Mouse (Mus musculus) myocyte (in vitro differentiated cells): ENCODE results near the gene Slc35f1. TPM values are rescaled to one million over a fixed set of nuclear protein-coding genes. Genes with fewer than 3 reads are reported as not detected.

ENCODE experiments used
- H3K27me3 ChIP-seq: one replicate; pipeline ENCODE4 v1.6.1; 2011; ENCODE audit not compliant: control insufficient read depth, insufficient read depth, insufficient read length
- H3K36me3 ChIP-seq: one replicate; pipeline ENCODE4 v1.6.1; 2011; ENCODE audit not compliant: control insufficient read depth, insufficient read depth
- H3K4me2 ChIP-seq: one replicate; pipeline ENCODE4 v1.6.1; 2011; ENCODE audit warnings: low read depth, control low read depth
- H3K4me3 ChIP-seq: one replicate; pipeline ENCODE4 v1.5.1; 2011; ENCODE audit warnings: mild to moderate bottlenecking, control low read depth, moderate library complexity
- H3K79me2 ChIP-seq: one replicate; pipeline ENCODE4 v1.6.1; 2011; ENCODE audit not compliant: control insufficient read depth, insufficient read depth
- H3ac ChIP-seq: one replicate; pipeline ENCODE4 v1.6.1; 2011; ENCODE audit not compliant: control insufficient read depth, insufficient read length
- CEBPB ChIP-seq: IDR thresholded peaks from 2 replicates; pipeline ENCODE4 v1.6.1; 2011; ENCODE audit warnings: mild to moderate bottlenecking, moderate library complexity; ENCODE audit not compliant: poor library complexity, insufficient read depth, severe bottlenecking
- E2F4 ChIP-seq: IDR thresholded peaks from one replicate; pipeline ENCODE4 v1.6.1; 2011; ENCODE audit warnings: mild to moderate bottlenecking, control low read depth, moderate library complexity; ENCODE audit not compliant: insufficient read depth
- MAX ChIP-seq: IDR thresholded peaks from one replicate; pipeline ENCODE4 v1.6.1; 2011; ENCODE audit warnings: low read depth, mild to moderate bottlenecking, control low read depth
- MYOD1 ChIP-seq, 3 experiments: IDR thresholded peaks; one replicate each; pipeline ENCODE4 v1.6.1; 2011; ENCODE audit warnings: control low read depth in 2 of 3, low read depth in 2 of 3, mild to moderate bottlenecking in 2 of 3, moderate library complexity in 1 of 3; ENCODE audit not compliant: insufficient read length in 2 of 3, control insufficient read depth in 1 of 3
- MYOG ChIP-seq, 3 experiments: IDR thresholded peaks; one replicate each; pipeline ENCODE4 v1.6.1; 2011; ENCODE audit warnings: control low read depth in 2 of 3, low read depth in 2 of 3, mild to moderate bottlenecking in 2 of 3; ENCODE audit not compliant: insufficient read length in 2 of 3, control insufficient read depth in 1 of 3, insufficient read depth in 1 of 3
- POLR2A ChIP-seq: IDR thresholded peaks from one replicate; pipeline ENCODE4 v1.6.1; 2011; ENCODE audit warnings: low read depth, mild to moderate bottlenecking, control low read depth, moderate library complexity; ENCODE audit not compliant: insufficient read length
- POLR2AphosphoS2 ChIP-seq: IDR thresholded peaks from one replicate; pipeline ENCODE4 v1.6.1; 2011; ENCODE audit warnings: low read depth, control low read depth; ENCODE audit not compliant: insufficient read length
- REST ChIP-seq: IDR thresholded peaks from one replicate; pipeline ENCODE4 v1.6.1; 2011; ENCODE audit warnings: mild to moderate bottlenecking, control low read depth, moderate library complexity; ENCODE audit not compliant: insufficient read depth, insufficient read length
- SRF ChIP-seq: IDR thresholded peaks from one replicate; pipeline ENCODE4 v1.6.1; 2011; ENCODE audit warnings: low read depth; ENCODE audit not compliant: control insufficient read depth, insufficient read length
- TCF12 ChIP-seq: IDR thresholded peaks from one replicate; pipeline ENCODE4 v1.6.1; 2011; ENCODE audit warnings: mild to moderate bottlenecking, control low read depth; ENCODE audit not compliant: poor library complexity, insufficient read depth, severe bottlenecking
- TCF3 ChIP-seq: IDR thresholded peaks from one replicate; pipeline ENCODE4 v1.6.1; 2011; ENCODE audit warnings: low read depth, control low read depth; ENCODE audit not compliant: insufficient read length
- USF1 ChIP-seq: IDR thresholded peaks from one replicate; pipeline ENCODE4 v1.6.1; 2011; ENCODE audit warnings: low read depth, mild to moderate bottlenecking, control low read depth, moderate library complexity
- polyA plus RNA-seq: library from polyadenylated mRNA; unstranded; fragments of >200 nt; fragmentation: generic; extraction: Trizol; gene quantifications from one replicate; pipeline ENCODE4 v1.2.1, GENCODE M21; 2012; ENCODE audit warnings: missing spikeins

The Slc35f1 gene
- polyA plus RNA-seq, 1 experiment: not detected

GRCm38 (mm10) chr10:52979251-52979650 lies 288.9 kb downstream of the Slc35f1 start:
- H3K36me3 ChIP-seq: no peaks in the 10 kb centered on the region
- TF ChIP-seq POLR2AphosphoS2 (no peak), CEBPB (no peak), TCF12 (no peak), E2F4 (no peak), POLR2A (no peak), MYOG (IDR thresholded peaks at IDR 0.05; ENCODE audit: control insufficient read depth in 1 of 3, insufficient read depth in 1 of 3, insufficient read length in 2 of 3, low read depth in 2 of 3) (no peak), MYOD1 (IDR thresholded peaks at IDR 0.05; ENCODE audit: control insufficient read depth in 1 of 3, insufficient read length in 2 of 3, low read depth in 2 of 3) (no peak), USF1 (no peak), SRF (no peak), TCF3 (no peak), REST (no peak), MAX (no peak)
- no peaks in the 10 kb centered on the region for H3K27me3 ChIP-seq
- H3K79me2 ChIP-seq: no peaks in the 10 kb centered on the region
- no peak overlapping the region for H3K4me2 ChIP-seq
- no peak overlapping the region for H3K4me3 ChIP-seq
- no peak overlapping the region for H3ac ChIP-seq

- Histone ChIP-seq H3K4me2 (no peak overlapping the region), H3K27me3 (no peaks in the 10 kb centered on the region), H3K79me2 (no peaks in the 10 kb centered on the region), H3K4me3 (no peak overlapping the region), H3K36me3 (no peaks in the 10 kb centered on the region), H3ac (no peak overlapping the region)
- no peak for TF ChIP-seq TCF3
- TF ChIP-seq MYOG (IDR thresholded peaks at IDR 0.05; ENCODE audit: control insufficient read depth in 1 of 3, insufficient read depth in 1 of 3, insufficient read length in 2 of 3, low read depth in 2 of 3): no peak
- no peak for TF ChIP-seq TCF12
- no peak for TF ChIP-seq MAX
- no peak for TF ChIP-seq E2F4
- no peak for TF ChIP-seq CEBPB
- TF ChIP-seq POLR2AphosphoS2: no peak
- no peak for TF ChIP-seq REST
- no peak for TF ChIP-seq MYOD1 (IDR thresholded peaks at IDR 0.05; ENCODE audit: control insufficient read depth in 1 of 3, insufficient read length in 2 of 3, low read depth in 2 of 3)
- TF ChIP-seq SRF: no peak
- no peak for TF ChIP-seq POLR2A
- no peak for TF ChIP-seq USF1
These were observed 292.5 kb downstream of the Slc35f1 start for GRCm38 (mm10) chr10:52982836-52983235.

GRCm38 (mm10) chr10:52992246-52992645 lies 301.9 kb downstream of the Slc35f1 start:
- H3K36me3 ChIP-seq: no peaks in the 10 kb centered on the region
- H3K4me2 ChIP-seq: no peak overlapping the region
- H3K27me3 ChIP-seq: no peaks in the 10 kb centered on the region
- no peak for TF ChIP-seq POLR2AphosphoS2
- TF ChIP-seq REST: no peak
- no peak for TF ChIP-seq MYOG (IDR thresholded peaks at IDR 0.05; ENCODE audit: control insufficient read depth in 1 of 3, insufficient read depth in 1 of 3, insufficient read length in 2 of 3, low read depth in 2 of 3)
- no peak for TF ChIP-seq TCF3
- no peak for TF ChIP-seq POLR2A
- TF ChIP-seq MAX: no peak
- TF ChIP-seq CEBPB: no peak
- TF ChIP-seq SRF: no peak
- no peak for TF ChIP-seq MYOD1 (IDR thresholded peaks at IDR 0.05; ENCODE audit: control insufficient read depth in 1 of 3, insufficient read length in 2 of 3, low read depth in 2 of 3)
- no peak for TF ChIP-seq E2F4
- TF ChIP-seq TCF12: no peak
- TF ChIP-seq USF1: no peak
- H3ac ChIP-seq: no peak overlapping the region
- H3K79me2 ChIP-seq: no peaks in the 10 kb centered on the region
- no peak overlapping the region for H3K4me3 ChIP-seq

- Histone ChIP-seq H3K27me3 (no peaks in the 10 kb centered on the region), H3K4me3 (no peak overlapping the region), H3K36me3 (no peaks in the 10 kb centered on the region), H3ac (no peak overlapping the region), H3K4me2 (no peak overlapping the region), H3K79me2 (no peaks in the 10 kb centered on the region)
- no peak for TF ChIP-seq POLR2A
- no peak for TF ChIP-seq MYOD1 (IDR thresholded peaks at IDR 0.05; ENCODE audit: control insufficient read depth in 1 of 3, insufficient read length in 2 of 3, low read depth in 2 of 3)
- no peak for TF ChIP-seq CEBPB
- TF ChIP-seq REST: no peak
- no peak for TF ChIP-seq MAX
- TF ChIP-seq USF1: no peak
- no peak for TF ChIP-seq POLR2AphosphoS2
- no peak for TF ChIP-seq TCF12
- no peak for TF ChIP-seq TCF3
- no peak for TF ChIP-seq MYOG (IDR thresholded peaks at IDR 0.05; ENCODE audit: control insufficient read depth in 1 of 3, insufficient read depth in 1 of 3, insufficient read length in 2 of 3, low read depth in 2 of 3)
- no peak for TF ChIP-seq E2F4
- no peak for TF ChIP-seq SRF
These were observed 306.6 kb downstream of the Slc35f1 start for GRCm38 (mm10) chr10:52996886-52997285.

GRCm38 (mm10) chr10:53001136-53001535 lies 310.8 kb downstream of the Slc35f1 start:
- no peaks in the 10 kb centered on the region for H3K27me3 ChIP-seq
- no peak overlapping the region for H3K4me2 ChIP-seq
- no peaks in the 10 kb centered on the region for H3K36me3 ChIP-seq
- no peak overlapping the region for H3ac ChIP-seq
- no peak overlapping the region for H3K4me3 ChIP-seq
- TF ChIP-seq POLR2AphosphoS2 (no peak), USF1 (no peak), E2F4 (no peak), REST (no peak), POLR2A (no peak), MYOG (IDR thresholded peaks at IDR 0.05; ENCODE audit: control insufficient read depth in 1 of 3, insufficient read depth in 1 of 3, insufficient read length in 2 of 3, low read depth in 2 of 3) (no peak), TCF12 (no peak), CEBPB (no peak), SRF (no peak)
- H3K79me2 ChIP-seq: no peaks in the 10 kb centered on the region
